Mouse (Mus musculus) heart, adult 8-10 months (tissue): ENCODE data around the gene Slc50a1. TPM values are rescaled to one million over a fixed set of nuclear protein-coding genes. Genes with fewer than 3 reads are reported as not detected.

Source experiments
- DNase-seq: peaks from one replicate; pipeline ENCODE4 v3.0.0; 2022; ENCODE audit warnings: low spot score
- total RNA-seq, 4 experiments: library from RNA; stranded (reverse); gene quantifications; 2 replicates each; pipeline ENCODE4 v1.2.4; 2022

The Slc50a1 gene
- total RNA-seq, 4 experiments from 2014 or later = 16.6 to 27.0 (median 21.0) TPM

- DNase-seq = no peak
Measured at GRCm38 (mm10) chr3:89268916-89269315, 1.5 kb downstream of the Slc50a1 start.

GRCm38 (mm10) chr3:89266439-89266893, 3.9 kb downstream of the Slc50a1 start:
- peak; percentile 84 for DNase-seq

DNA sequence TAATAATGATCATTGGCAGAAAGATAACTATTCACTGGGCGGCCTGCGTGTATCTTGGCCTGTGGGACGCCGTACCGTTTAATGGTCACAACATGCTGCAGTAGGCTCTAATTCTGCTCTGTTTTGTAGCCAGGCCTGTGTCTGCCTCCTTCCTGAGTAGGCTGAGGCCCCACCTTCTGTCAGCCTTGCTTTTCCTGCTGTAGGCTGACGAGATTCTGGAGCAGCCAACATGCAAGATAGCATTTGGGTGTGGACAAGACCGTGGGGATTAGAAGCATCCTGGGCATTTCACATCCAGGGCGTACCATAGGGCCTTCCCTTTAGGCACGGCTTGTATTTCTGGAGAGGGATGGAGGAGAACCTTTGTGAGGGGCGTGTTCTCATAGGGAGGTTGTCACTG, 8.0 kb downstream of the Slc50a1 start:
- DNase-seq = peak; percentile 56

DNA sequence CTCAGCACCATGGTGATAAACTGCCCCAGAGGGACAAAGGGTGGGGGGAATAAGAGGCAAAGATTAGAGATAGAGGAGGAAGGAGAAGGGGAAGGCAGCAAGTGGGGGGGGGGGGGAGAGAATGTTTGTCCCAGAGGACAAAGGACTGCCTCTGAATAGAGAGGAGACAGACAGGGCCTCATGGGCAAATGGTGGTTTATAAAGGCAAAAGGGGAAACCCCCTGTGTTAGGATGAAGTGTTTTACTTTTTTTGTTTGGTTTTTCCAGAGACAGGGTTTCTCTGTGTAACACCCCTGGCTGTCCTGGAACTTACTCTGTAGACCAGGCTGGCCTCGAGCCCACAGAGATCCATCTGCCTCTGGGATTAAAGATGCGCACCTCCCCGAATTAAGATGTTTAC, 10.2 kb downstream of the Slc50a1 start:
- no peak for DNase-seq

GRCm38 (mm10) chr3:89259076-89259475, 11.3 kb downstream of the Slc50a1 start, which contains the start of gene Dpm3:
TSS of gene Dpm3 (plus strand) at chr3:89259358.
- no peak for DNase-seq

DNA sequence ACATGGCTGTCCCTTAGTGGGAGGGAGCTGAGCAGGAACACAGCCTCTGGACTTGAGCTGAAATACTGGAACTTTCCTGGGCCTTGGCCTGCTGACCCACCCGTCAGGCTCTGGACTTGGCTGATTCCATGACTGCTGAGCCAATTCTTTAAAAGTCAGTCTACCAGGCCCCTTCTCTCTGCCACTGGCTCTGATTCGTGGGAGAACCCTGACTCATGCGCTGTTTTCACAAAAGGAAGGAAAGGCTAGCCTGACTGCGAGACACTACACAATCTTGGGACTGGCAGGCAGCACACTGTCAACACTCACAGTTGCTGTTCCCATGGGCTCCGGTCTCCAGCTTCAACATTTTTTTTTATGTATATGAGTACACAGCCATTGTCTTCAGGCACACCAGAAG, 14.2 kb downstream of the Slc50a1 start:
- no peak for DNase-seq

DNA sequence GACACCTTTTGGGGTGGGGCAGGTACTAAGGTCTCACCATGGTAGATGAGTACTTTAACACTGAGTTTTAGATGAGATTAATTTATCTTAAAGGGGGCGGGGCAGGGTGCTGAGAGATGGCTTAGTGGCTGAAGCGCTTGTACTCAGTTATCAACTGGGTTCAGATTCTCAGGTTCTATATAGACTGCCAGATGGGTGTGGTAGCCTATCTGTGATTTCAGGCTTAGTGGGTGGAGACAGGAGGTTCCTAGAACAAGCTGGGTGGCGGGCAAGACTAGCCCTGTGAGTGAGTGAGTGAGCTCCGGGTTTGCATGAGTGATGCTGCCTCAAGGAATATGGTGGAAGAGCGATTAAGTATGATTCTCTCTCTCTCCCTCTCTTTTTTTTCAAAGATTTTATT, 15.4 kb downstream of the Slc50a1 start:
- no peak for DNase-seq

DNA sequence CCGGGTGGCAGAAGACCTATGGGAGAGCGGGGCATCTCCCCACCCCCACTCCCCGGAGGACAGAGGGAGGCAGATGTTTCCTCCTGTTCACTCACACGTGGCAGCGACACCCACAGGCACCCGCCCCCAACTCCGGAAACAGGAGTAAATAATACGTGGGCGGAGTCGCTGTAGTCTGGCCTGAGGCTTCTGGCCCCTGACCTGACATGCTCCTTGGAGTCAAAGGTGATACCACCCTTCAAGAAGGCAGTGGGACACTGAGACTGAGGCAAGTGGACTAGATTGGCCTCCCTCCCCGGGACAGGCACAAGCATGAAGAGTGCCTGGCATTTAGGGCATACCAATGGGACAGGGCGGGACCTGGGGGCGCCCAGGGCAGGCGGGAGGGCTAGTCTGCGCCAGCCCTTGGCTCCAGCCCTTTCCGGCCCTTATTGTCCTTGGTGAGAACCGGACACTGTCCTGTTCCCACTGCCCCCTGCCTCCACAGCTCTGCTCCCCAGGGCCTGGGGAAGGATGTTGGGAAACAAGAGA, 18.9 kb downstream of the Slc50a1 start:
- peak; percentile 85 for DNase-seq

DNA sequence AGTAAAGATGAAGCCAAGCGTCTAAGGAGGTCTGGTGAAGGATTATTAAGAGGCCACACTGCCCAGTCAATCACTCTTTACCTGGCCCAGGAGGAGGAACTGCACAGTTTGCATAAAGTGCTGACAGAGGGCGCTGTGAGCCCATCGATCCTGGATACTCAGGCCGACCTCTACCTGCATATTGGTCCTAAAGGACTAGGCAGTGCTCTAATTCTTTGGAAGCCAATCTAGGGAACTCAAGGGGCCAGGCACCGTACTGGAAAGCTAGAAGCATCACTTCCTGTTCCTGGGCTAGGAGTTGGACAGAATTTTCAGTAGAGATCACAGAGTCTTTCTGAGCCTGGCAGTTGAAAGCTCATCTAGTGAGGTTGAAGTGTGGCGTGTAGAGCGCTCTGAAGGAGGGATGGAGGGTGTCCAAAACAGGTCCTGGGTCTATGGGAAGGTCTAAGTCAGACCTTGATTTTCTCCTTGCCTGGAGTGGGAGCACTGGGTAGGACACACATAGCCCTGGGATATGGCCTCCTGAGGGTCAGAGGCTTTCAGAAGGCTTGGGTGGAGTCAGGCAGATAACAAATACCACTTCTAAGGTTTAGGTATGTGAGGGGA, 19.8 kb downstream of the Slc50a1 start:
- peak; percentile 75 for DNase-seq

GRCm38 (mm10) chr3:89247466-89247865, 22.9 kb downstream of the Slc50a1 start:
- DNase-seq = no peak

DNA sequence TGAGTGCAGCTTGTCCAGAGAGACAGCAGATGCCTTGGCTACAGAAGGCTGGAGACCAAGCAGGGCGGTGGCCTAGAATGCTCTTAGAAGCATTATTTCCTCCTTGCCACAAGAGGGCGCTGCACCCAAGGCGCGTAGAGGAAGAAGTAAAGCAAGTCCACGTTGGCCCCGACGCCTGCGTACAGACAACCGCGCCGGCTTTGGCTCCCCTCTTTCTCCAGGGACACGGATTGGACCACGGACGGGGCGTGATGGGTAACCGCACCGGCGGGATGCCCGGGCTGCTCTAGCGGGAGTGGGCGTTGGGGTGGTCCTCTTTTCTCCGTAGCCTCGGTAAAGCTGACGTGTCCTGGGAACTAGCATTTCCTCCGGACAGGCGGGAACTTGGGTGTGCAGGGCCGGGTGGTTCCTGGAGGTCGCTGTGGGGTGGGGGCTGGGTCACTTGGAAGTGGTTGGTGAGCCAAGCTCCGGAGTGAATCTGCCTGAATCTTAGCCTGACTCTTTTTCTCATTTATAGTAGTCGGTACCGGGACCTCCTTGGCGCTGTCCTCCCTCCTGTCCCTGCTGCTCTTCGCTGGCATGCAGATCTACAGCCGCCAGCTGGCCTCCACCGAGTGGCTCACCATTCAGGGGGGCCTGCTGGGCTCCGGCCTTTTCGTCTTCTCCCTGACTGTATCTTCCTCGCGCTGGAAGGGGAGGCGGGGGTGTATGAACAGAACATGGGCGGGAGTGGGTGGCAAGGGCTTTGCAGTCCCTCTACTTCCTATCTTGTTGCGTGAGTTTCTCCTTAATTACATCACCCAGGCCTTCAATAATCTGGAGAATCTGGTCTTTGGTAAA, 23.9 kb downstream of the Slc50a1 start, which contains the start of gene Trim46:
Gene Trim46 (minus strand): TSS at position 49 of the 840 bp plus-strand sequence.
- peak; percentile 91 for DNase-seq

- peak; percentile 39 for DNase-seq
Measured at GRCm38 (mm10) chr3:89245688-89246171, 24.6 kb downstream of the Slc50a1 start, which contains the start of gene Krtcap2. TSS of gene Krtcap2 (plus strand) at chr3:89245966.

DNA sequence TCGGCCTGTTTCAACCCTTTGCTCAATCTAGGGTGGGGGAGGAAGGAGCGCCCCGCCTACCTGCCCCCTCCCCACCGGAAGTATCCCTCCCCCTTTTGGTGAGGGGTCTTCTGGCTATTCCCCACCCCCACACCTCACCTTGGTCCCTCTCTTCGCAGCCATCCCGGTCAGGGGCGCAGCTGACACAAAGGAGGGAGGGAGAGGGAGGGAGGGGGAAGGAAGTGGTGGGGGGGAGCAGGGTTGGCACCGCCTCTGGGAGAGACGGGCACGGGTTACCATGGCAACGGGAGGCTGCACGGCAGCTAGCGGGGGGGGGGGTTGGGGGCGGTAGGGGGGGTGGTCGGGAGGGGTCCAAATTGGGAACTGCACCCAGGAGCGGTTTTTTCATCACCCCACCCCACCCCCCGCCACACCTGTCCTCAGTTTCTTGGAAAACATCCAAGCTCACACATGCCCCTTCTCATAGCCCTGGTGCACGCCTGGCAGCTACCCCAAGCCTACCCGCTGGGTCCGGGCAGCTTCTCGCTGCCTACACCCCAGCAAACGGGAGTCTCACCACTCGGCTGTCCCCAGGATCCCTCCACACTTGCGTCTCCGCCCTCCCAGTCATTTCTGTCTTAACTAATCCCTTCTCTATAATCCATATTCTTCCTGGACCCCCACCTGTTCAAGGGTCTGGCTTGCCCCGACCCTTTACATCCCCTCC, 25.2 kb downstream of the Slc50a1 start:
- DNase-seq = no peak

DNA sequence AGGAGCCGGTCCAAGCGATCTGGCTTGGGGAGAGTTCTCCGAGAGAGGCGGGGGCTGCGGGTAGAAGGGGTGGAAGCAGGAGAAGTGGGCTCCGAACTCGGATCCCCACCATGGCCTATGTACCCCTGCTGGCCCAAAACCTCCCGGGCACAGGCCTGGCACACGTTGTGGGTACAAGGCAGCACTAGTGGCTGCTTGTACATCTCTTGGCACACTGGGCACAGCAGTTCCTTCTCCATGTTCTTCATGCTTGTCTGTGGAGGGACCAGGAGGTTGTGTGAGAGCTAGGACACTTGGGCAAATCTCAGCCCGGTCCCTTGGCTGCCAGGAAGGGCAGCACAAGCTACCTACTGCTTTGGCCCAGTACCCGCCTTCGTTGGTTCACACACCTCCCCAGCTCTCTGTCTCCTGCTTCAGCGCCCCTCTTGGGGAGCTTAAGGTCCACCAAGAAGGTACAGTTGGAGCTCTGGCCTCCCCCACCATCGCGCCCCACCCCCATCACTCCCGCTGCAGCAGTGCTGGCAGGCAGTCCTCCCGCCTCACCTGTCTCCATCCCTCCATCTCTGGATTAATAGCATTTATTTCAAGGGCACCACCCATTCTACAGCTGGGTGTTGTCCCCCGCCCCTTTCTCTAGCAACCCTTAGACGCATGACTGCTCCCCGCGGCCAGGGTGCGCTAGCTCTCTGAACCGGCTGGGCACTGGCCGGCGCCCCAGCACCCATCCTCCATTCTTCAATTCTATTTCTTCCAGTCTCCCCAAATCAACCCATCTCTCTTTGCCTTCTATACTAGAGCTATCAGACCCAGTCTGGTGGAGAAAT, 26.0 kb downstream of the Slc50a1 start:
- DNase-seq = no peak

GRCm38 (mm10) chr3:89243609-89244008, 26.8 kb downstream of the Slc50a1 start:
- DNase-seq = no peak

GRCm38 (mm10) chr3:89242331-89242895, 28.0 kb downstream of the Slc50a1 start:
- DNase-seq = peak; percentile 53

- DNase-seq = no peak
Measured at GRCm38 (mm10) chr3:89238494-89238893, 31.9 kb downstream of the Slc50a1 start.

GRCm38 (mm10) chr3:89237682-89238081, 32.7 kb downstream of the Slc50a1 start:
- DNase-seq = no peak

- no peak for DNase-seq
Measured at GRCm38 (mm10) chr3:89236516-89236915, 33.9 kb downstream of the Slc50a1 start.

- DNase-seq = no peak
Measured at GRCm38 (mm10) chr3:89233562-89234110, 36.7 kb downstream of the Slc50a1 start.
